Mouse (Mus musculus): Measurements from ENCODE around the gene Prickle2.

The Prickle2 gene

GRCm38 (mm10) chr6:92706145-92706466, at the start of gene Prickle2:
TSS of gene Prickle2 (minus strand) at chr6:92706155.
- DNase-seq (ENCODE audit: low spot score in 2 of 2), result peak; percentile 55 to 59

GRCm38 (mm10) chr6:92752737-92753136, 46.8 kb upstream of the Prickle2 start:
- DNase-seq (ENCODE audit: low spot score in 2 of 2), result no peak

- DNase-seq (ENCODE audit: low spot score in 2 of 2), result peak; percentile 44 to 48
Observed at GRCm38 (mm10) chr6:92749420-92749819, 43.5 kb upstream of the Prickle2 start.

- DNase-seq (ENCODE audit: low spot score in 2 of 2), result peak; percentile 91 to 92
Observed at GRCm38 (mm10) chr6:92743605-92744004, 37.6 kb upstream of the Prickle2 start.

GRCm38 (mm10) chr6:92737116-92737515, 31.2 kb upstream of the Prickle2 start:
- peak in 1 of 2 experiments; percentile 13 for DNase-seq (ENCODE audit: low spot score in 2 of 2)

- DNase-seq (ENCODE audit: low spot score in 2 of 2), result no peak
Observed at GRCm38 (mm10) chr6:92733651-92734050, 27.7 kb upstream of the Prickle2 start.

GRCm38 (mm10) chr6:92728514-92728913, 22.6 kb upstream of the Prickle2 start:
- no peak for DNase-seq (ENCODE audit: low spot score in 2 of 2)

GRCm38 (mm10) chr6:92728084-92728483, 22.1 kb upstream of the Prickle2 start:
- peak; percentile 94 to 96 for DNase-seq (ENCODE audit: low spot score in 2 of 2)

GRCm38 (mm10) chr6:92727351-92727986, 21.5 kb upstream of the Prickle2 start:
- DNase-seq (ENCODE audit: low spot score in 2 of 2), result peak in 1 of 2 experiments; percentile 21

GRCm38 (mm10) chr6:92726121-92726520, 20.2 kb upstream of the Prickle2 start:
- no peak for DNase-seq (ENCODE audit: low spot score in 2 of 2)

GRCm38 (mm10) chr6:92724394-92724793, 18.4 kb upstream of the Prickle2 start:
- DNase-seq (ENCODE audit: low spot score in 2 of 2), result no peak

- DNase-seq (ENCODE audit: low spot score in 2 of 2), result no peak
Observed at GRCm38 (mm10) chr6:92715806-92716205, 9.9 kb upstream of the Prickle2 start.

GRCm38 (mm10) chr6:92714748-92715147, 8.8 kb upstream of the Prickle2 start:
- no peak for DNase-seq (ENCODE audit: low spot score in 2 of 2)

GRCm38 (mm10) chr6:92708137-92708536, 2.2 kb upstream of the Prickle2 start:
- no peak for DNase-seq (ENCODE audit: low spot score in 2 of 2)

- DNase-seq (ENCODE audit: low spot score in 2 of 2), result peak in 1 of 2 experiments; percentile 36
Observed at GRCm38 (mm10) chr6:92705353-92706144, 406 bp downstream of the Prickle2 start.

- DNase-seq (ENCODE audit: low spot score in 2 of 2), result peak in 1 of 2 experiments; percentile 41
Observed at GRCm38 (mm10) chr6:92704810-92705209, 1.1 kb downstream of the Prickle2 start.

- no peak for DNase-seq (ENCODE audit: low spot score in 2 of 2)
Observed at GRCm38 (mm10) chr6:92699491-92700209, 6.3 kb downstream of the Prickle2 start.

GRCm38 (mm10) chr6:92697807-92698206, 8.1 kb downstream of the Prickle2 start:
- DNase-seq (ENCODE audit: low spot score in 2 of 2), result no peak

- no peak for DNase-seq (ENCODE audit: low spot score in 2 of 2)
Observed at GRCm38 (mm10) chr6:92687317-92687716, 18.6 kb downstream of the Prickle2 start.

- no peak for DNase-seq (ENCODE audit: low spot score in 2 of 2)
Observed at GRCm38 (mm10) chr6:92674394-92674925, 31.5 kb downstream of the Prickle2 start.

GRCm38 (mm10) chr6:92670518-92671147, 35.3 kb downstream of the Prickle2 start:
- no peak for DNase-seq (ENCODE audit: low spot score in 2 of 2)

GRCm38 (mm10) chr6:92669623-92670022, 36.3 kb downstream of the Prickle2 start:
- DNase-seq (ENCODE audit: low spot score in 2 of 2), result no peak

Data from right cerebral cortex, adult 2 months (tissue).